Mouse (Mus musculus): Measurements from ENCODE around the gene Agmo. TPM values are rescaled to one million over a fixed set of nuclear protein-coding genes. Genes with fewer than 3 reads are reported as not detected.

The Agmo gene
- total and polyA plus RNA-seq, 3 experiments, result 0.08 TPM; not detected in 2

DNA sequence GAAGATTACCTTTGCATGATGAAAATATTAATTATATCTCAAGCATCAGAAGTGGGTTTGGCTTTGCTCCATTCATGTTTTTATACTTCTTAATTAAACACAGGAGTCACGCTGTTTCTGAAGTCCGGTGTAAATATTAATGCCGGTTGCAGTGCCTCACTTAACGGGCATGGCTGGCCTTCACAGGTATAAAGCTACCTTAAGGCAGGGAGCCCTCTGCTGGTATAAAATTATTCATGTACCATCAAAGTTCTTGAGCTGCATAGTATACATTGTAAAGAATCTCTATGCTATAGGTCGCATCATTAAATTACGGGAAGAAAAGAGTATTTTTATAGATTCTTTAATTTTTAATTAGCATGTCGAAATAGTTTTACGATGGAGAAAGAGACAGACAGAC lies 341.3 kb downstream of the Agmo start:
- Histone ChIP-seq H3K27me3 (ENCODE audit: control insufficient read depth in 1 of 2, insufficient read depth in 2 of 2, low read length in 2 of 2) (no peaks in the 10 kb centered on the region), H3K36me3 (ENCODE audit: control insufficient read depth in 1 of 2, insufficient read depth in 2 of 2, low read length in 2 of 2) (no peaks in the 10 kb centered on the region), H3K9ac (ENCODE audit: control insufficient read depth, low read depth, low read length, poor library complexity, severe bottlenecking) (no peak overlapping the region), H3K9me3 (replicated peaks; ENCODE audit: insufficient read depth, low read length) (no peaks in the 10 kb centered on the region), H3K4me3 (ENCODE audit: control insufficient read depth in 1 of 2, insufficient read depth in 1 of 2, low read depth in 2 of 2, low read length in 2 of 2) (no peak overlapping the region), H3K4me1 (ENCODE audit: control insufficient read depth in 1 of 2, insufficient read depth in 2 of 2, low read length in 2 of 2) (no peaks in the 10 kb centered on the region), H3K27ac (ENCODE audit: control insufficient read depth, low read depth, low read length) (no peak overlapping the region), H3K79me2 (ENCODE audit: control insufficient read depth, insufficient read depth, low read length, poor library complexity) (no peaks in the 10 kb centered on the region)
- TF ChIP-seq USF2 (IDR thresholded peaks at IDR 0.05; ENCODE audit: borderline replicate concordance in 1 of 2, insufficient read depth in 1 of 2, low read depth in 1 of 2, low read length in 2 of 2) (no peak), POLR2AphosphoS2 (IDR thresholded peaks at IDR 0.05; ENCODE audit: low read length) (no peak), CTCF (IDR thresholded peaks at IDR 0.05 in 2 of 3, conservative IDR thresholded peaks at IDR 0.05 in 1 of 3; ENCODE audit: control insufficient read depth in 1 of 3, insufficient read depth in 1 of 3, low read depth in 2 of 3, low read length in 3 of 3, poor library complexity in 1 of 3, severe bottlenecking in 1 of 3) (peak in 2 of 3 experiments; percentile 8 to 46; a peak in 3 of 6 replicates), RAD21 (IDR thresholded peaks at IDR 0.05; ENCODE audit: low read depth, low read length) (peak; percentile 56), NRF1 (IDR thresholded peaks at IDR 0.05; ENCODE audit: insufficient read depth, low read depth, low read length, poor library complexity, severe bottlenecking) (no peak), SMC3 (IDR thresholded peaks at IDR 0.05; ENCODE audit: low read depth, low read length) (peak; percentile 63), ZC3H11A (IDR thresholded peaks at IDR 0.05; ENCODE audit: low read depth, low read length) (peak; percentile 47)
- DNase-seq (ENCODE audit: low read depth, low spot score), result peak; percentile 15

DNA sequence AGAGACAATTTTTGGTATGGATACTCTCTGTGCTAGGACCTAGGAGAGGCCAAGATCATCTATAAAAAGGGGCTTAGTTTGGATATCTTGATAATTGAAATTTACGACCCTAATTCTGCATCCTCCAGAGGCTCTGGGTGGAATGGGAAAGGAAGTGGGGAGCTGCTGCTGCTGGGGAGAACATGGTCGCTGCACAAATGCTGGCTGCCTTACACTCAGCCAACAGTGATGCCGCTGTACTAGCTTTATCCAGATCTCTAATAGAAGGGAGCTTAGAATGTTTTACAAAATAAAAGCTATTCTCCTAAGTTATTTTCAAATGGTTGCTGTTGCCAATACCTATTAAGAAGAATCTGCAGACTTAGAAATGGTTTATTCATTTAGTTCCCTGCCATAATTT lies 351.4 kb downstream of the Agmo start:
- Histone ChIP-seq H3K36me3 (ENCODE audit: control insufficient read depth in 1 of 2, insufficient read depth in 2 of 2, low read length in 2 of 2) (no peaks in the 10 kb centered on the region), H3K79me2 (ENCODE audit: control insufficient read depth, insufficient read depth, low read length, poor library complexity) (no peaks in the 10 kb centered on the region), H3K9ac (ENCODE audit: control insufficient read depth, low read depth, low read length, poor library complexity, severe bottlenecking) (no peak overlapping the region), H3K27me3 (ENCODE audit: control insufficient read depth in 1 of 2, insufficient read depth in 2 of 2, low read length in 2 of 2) (peaks cover 0 to 1% of the 10 kb centered on the region in 2 experiments; a peak in 2 of 4 replicates), H3K4me3 (ENCODE audit: control insufficient read depth in 1 of 2, insufficient read depth in 1 of 2, low read depth in 2 of 2, low read length in 2 of 2) (no peak overlapping the region), H3K4me1 (ENCODE audit: control insufficient read depth in 1 of 2, insufficient read depth in 2 of 2, low read length in 2 of 2) (no peaks in the 10 kb centered on the region), H3K9me3 (replicated peaks; ENCODE audit: insufficient read depth, low read length) (no peaks in the 10 kb centered on the region), H3K27ac (ENCODE audit: control insufficient read depth, low read depth, low read length) (no peak overlapping the region)
- no peak for DNase-seq (ENCODE audit: low read depth, low spot score)
- TF ChIP-seq E2F4 (IDR thresholded peaks at IDR 0.05; ENCODE audit: borderline replicate concordance, low read depth, low read length), result no peak
- no peak for TF ChIP-seq POLR2A (IDR thresholded peaks at IDR 0.05; ENCODE audit: control insufficient read depth in 1 of 2, insufficient read depth in 1 of 2, low read depth in 1 of 2, low read length in 2 of 2, poor library complexity in 1 of 2)
- TF ChIP-seq NRF1 (IDR thresholded peaks at IDR 0.05; ENCODE audit: insufficient read depth, low read depth, low read length, poor library complexity, severe bottlenecking), result no peak
- no peak for TF ChIP-seq USF2 (IDR thresholded peaks at IDR 0.05; ENCODE audit: borderline replicate concordance in 1 of 2, insufficient read depth in 1 of 2, low read depth in 1 of 2, low read length in 2 of 2)
- TF ChIP-seq MAZ (IDR thresholded peaks at IDR 0.05; ENCODE audit: low read depth, low read length), result no peak
- no peak for TF ChIP-seq UBTF (IDR thresholded peaks at IDR 0.05; ENCODE audit: borderline replicate concordance, insufficient read depth, low read depth, low read length)
- TF ChIP-seq EP300 (IDR thresholded peaks at IDR 0.05; ENCODE audit: low read depth in 1 of 2, low read length in 2 of 2), result no peak
- TF ChIP-seq ZNF384 (IDR thresholded peaks at IDR 0.05; ENCODE audit: low read depth, low read length), result no peak
- TF ChIP-seq MAX (IDR thresholded peaks at IDR 0.05; ENCODE audit: low read length), result no peak
- no peak for TF ChIP-seq HCFC1 (IDR thresholded peaks at IDR 0.05; ENCODE audit: low read depth, low read length)
- no peak for TF ChIP-seq ETS1 (IDR thresholded peaks at IDR 0.05; ENCODE audit: low read depth, low read length)
- TF ChIP-seq POLR2AphosphoS5 (IDR thresholded peaks at IDR 0.05; ENCODE audit: borderline replicate concordance, low read depth, low read length), result no peak
- TF ChIP-seq BHLHE40 (IDR thresholded peaks at IDR 0.05; ENCODE audit: borderline replicate concordance, low read depth, low read length), result no peak
- no peak for TF ChIP-seq ELF1 (IDR thresholded peaks at IDR 0.05; ENCODE audit: low read depth, low read length)
- TF ChIP-seq SMC3 (IDR thresholded peaks at IDR 0.05; ENCODE audit: low read depth, low read length), result no peak

All from MEL (cell line).